Mouse (Mus musculus) heart, adult 2 months (tissue): ENCODE results near the gene Pdxk.
"Not testable (repeated sequence)": the region's sequence is repeated elsewhere in the genome, so short reads cannot be mapped to it uniquely, and the experiment has no call there.

ENCODE experiments used
- CTCF ChIP-seq: fragments of 200-600 bp; IDR thresholded peaks from 2 replicates; pipeline ENCODE4 v1.8.1; 2022; ENCODE audit warnings: antibody characterized with exemption, mild to moderate bottlenecking, moderate library complexity
- EP300 ChIP-seq: fragments of 200-500 bp; IDR thresholded peaks from 2 replicates; pipeline ENCODE4 v1.6.1; 2011; ENCODE audit warnings: low read depth, low read length, control low read depth; ENCODE audit not compliant: insufficient read depth
- POLR2A ChIP-seq: fragments of 200-500 bp; IDR thresholded peaks from 2 replicates; pipeline ENCODE4 v1.6.1; 2011; ENCODE audit warnings: mild to moderate bottlenecking, low read depth, low read length, control low read depth; ENCODE audit not compliant: insufficient read depth

GRCm38 (mm10) chr10:78414936-78415335 lies 49.8 kb downstream of the Pdxk start:
- TF ChIP-seq CTCF, POLR2A, EP300: not testable (repeated sequence)
